10 mouse cellular contexts compared by ENCODE assay signal in genomic region chr11:63134742-63135482, GRCm38 (mm10). TPM values are rescaled to one million over a fixed set of nuclear protein-coding genes. Genes with fewer than 3 reads are reported as not detected.
DNase-seq lines count a peak whose midpoint lies in the region; ATAC-seq lines count a peak whose summit lies in the region.
"Had no signal": no experiment of that assay in that cellular context is flagged by ENCODE, and none has a peak within 500 bp of the region (broad histone marks: within the 10 kb centered on the region; RNA-seq: fewer than 3 reads in every experiment).

No protein-coding gene starts in this region.

- H3K36me3 ChIP-seq in limb, embryonic 12.5 days = peaks cover 37% of the 10 kb centered on the region

- peaks cover 55% of the 10 kb centered on the region for H3K4me1 ChIP-seq in limb, embryonic 12.5 days (replicated peaks)

- peak; percentile 92 for DNase-seq in heart, adult 11 months
- no peak for DNase-seq in heart, postnatal 36 days
- peak; percentile 22 for DNase-seq in left cerebral cortex, postnatal 4 days
- no peak for DNase-seq in left cerebral cortex, adult 8-10 months (ENCODE audit: low spot score in 2 of 2)
- peak; percentile 58 for DNase-seq in brain, adult 2 months (ENCODE audit: low read depth, low spot score)
- DNase-seq in retina, embryonic 14.5 days (ENCODE audit: low spot score) = no peak
- DNase-seq in retina, postnatal 1 day = no peak

- H3K9me3 ChIP-seq in limb, embryonic 12.5 days = no peaks in the 10 kb centered on the region

- WGBS in limb, embryonic 12.5 days = 52% methylated on average over 15 of the region's 15 CpGs

- H3K27me3 ChIP-seq in limb, embryonic 12.5 days = peaks cover 20% of the 10 kb centered on the region

- H3K9ac ChIP-seq in limb, embryonic 12.5 days (replicated peaks) = no peak overlapping the region

- peak overlapping the region; percentile 77 for H3K4me2 ChIP-seq in limb, embryonic 12.5 days

- H3K27ac ChIP-seq in limb, embryonic 12.5 days = peak overlapping the region; percentile 83

- intact Hi-C loops in heart, postnatal 36 days (cut with DNase I) = loop anchor here (1.0 to 5.0 kb wide), 5 partner anchors 20 to 378 kb away; partner anchors contain the start of gene Trim16
- intact Hi-C loops in left cerebral cortex, postnatal 4 days (cut with DNase I) = loop anchor here (2.0 to 5.0 kb wide), 2 partner anchors 214 to 378 kb away; no protein-coding TSS in a partner anchor

- no peak overlapping the region for H3K4me3 ChIP-seq in limb, embryonic 12.5 days (replicated peaks)

- no peak for ATAC-seq in limb, embryonic 12.5 days (ENCODE audit: insufficient number of reproducible peaks, insufficient read depth, low FRiP score, low TSS enrichment, low read depth)

RNA-seq across cellular contexts. Expression of gene Pmp22, which starts 6.1 kb away (rescaled TPM):
- total RNA-seq in heart, postnatal 36 days (2021) = 10 to 100 TPM; 51.5 to 55.6 TPM
- 10 to 100 TPM; 16.9 to 17.2 TPM for total RNA-seq in left cerebral cortex, postnatal 4 days (2021)
- 10 to 100 TPM; 37.8 to 50.7 (median 45.0) TPM for total RNA-seq in left cerebral cortex, adult 8-10 months (2022)
- 56.8 and 65.1 TPM in 2 replicates for polyA plus RNA-seq in limb, embryonic 12.5 days (2016; fragmentation: Nextera tagmentation; extraction: Ambion mirVana)
- total RNA-seq: CH12.LX; common myeloid progenitor, adult 5-6 weeks had no signal

Comparison
In these comparisons a context has a peak if more than half of its experiments do, and no peak if none do; other contexts are left out.
1. DNase-seq: peak in heart, adult 11 months (single experiment), left cerebral cortex, postnatal 4 days (single experiment) and brain, adult 2 months (single experiment); none in heart, postnatal 36 days (0 of 2), left cerebral cortex, adult 8-10 months (0 of 2), retina, embryonic 14.5 days (single experiment) and retina, postnatal 1 day (single experiment).